Mouse (Mus musculus): ENCODE measurements around the gene Kcnh1. TPM values are rescaled to one million over a fixed set of nuclear protein-coding genes. Genes with fewer than 3 reads are reported as not detected.

The Kcnh1 gene
- polyA plus RNA-seq, 1 experiment: 0.14 TPM

GRCm38 (mm10) chr1:192339361-192340077 is 148.9 kb downstream of the Kcnh1 start:
- TF ChIP-seq CTCF (IDR thresholded peaks at IDR 0.05; ENCODE audit: extremely low read depth, insufficient read length, insufficient replicate concordance, low read depth, low read length) (no peak), POLR2A (IDR thresholded peaks at IDR 0.05; ENCODE audit: low read depth, low read length) (no peak)
- Histone ChIP-seq H3K4me3 (ENCODE audit: low read depth, low read length) (no peak overlapping the region), H3K36me3 (ENCODE audit: control insufficient read depth, insufficient read depth, low read length) (no peaks in the 10 kb centered on the region), H3K4me1 (ENCODE audit: control insufficient read depth, insufficient read depth, insufficient read length, low read length) (no peaks in the 10 kb centered on the region), H3K27ac (ENCODE audit: insufficient read depth, low read depth, low read length) (no peak overlapping the region), H3K27me3 (ENCODE audit: control insufficient read depth, insufficient read depth, low read length) (no peaks in the 10 kb centered on the region)
- WGBS: 82% methylated on average over 9 of the region's 9 CpGs

- WGBS: 83% methylated on average over 4 of the region's 4 CpGs
- H3K27ac ChIP-seq (ENCODE audit: insufficient read depth, low read depth, low read length): no peak overlapping the region
- no peaks in the 10 kb centered on the region for H3K27me3 ChIP-seq (ENCODE audit: control insufficient read depth, insufficient read depth, low read length)
- H3K4me3 ChIP-seq (ENCODE audit: low read depth, low read length): no peak overlapping the region
- H3K4me1 ChIP-seq (ENCODE audit: control insufficient read depth, insufficient read depth, insufficient read length, low read length): no peaks in the 10 kb centered on the region
- no peak for TF ChIP-seq POLR2A (IDR thresholded peaks at IDR 0.05; ENCODE audit: low read depth, low read length)
- no peak for TF ChIP-seq CTCF (IDR thresholded peaks at IDR 0.05; ENCODE audit: extremely low read depth, insufficient read length, insufficient replicate concordance, low read depth, low read length)
- H3K36me3 ChIP-seq (ENCODE audit: control insufficient read depth, insufficient read depth, low read length): no peaks in the 10 kb centered on the region
These were observed 151.2 kb downstream of the Kcnh1 start for GRCm38 (mm10) chr1:192341774-192342173.

- Histone ChIP-seq H3K36me3 (ENCODE audit: control insufficient read depth, insufficient read depth, low read length) (no peaks in the 10 kb centered on the region), H3K27ac (ENCODE audit: insufficient read depth, low read depth, low read length) (no peak overlapping the region), H3K4me1 (ENCODE audit: control insufficient read depth, insufficient read depth, insufficient read length, low read length) (no peaks in the 10 kb centered on the region), H3K4me3 (ENCODE audit: low read depth, low read length) (no peak overlapping the region), H3K27me3 (ENCODE audit: control insufficient read depth, insufficient read depth, low read length) (no peaks in the 10 kb centered on the region)
- TF ChIP-seq CTCF (IDR thresholded peaks at IDR 0.05; ENCODE audit: extremely low read depth, insufficient read length, insufficient replicate concordance, low read depth, low read length) (no peak), POLR2A (IDR thresholded peaks at IDR 0.05; ENCODE audit: low read depth, low read length) (no peak)
- 96% methylated on average over 4 of the region's 4 CpGs for WGBS
These were observed 153.4 kb downstream of the Kcnh1 start for GRCm38 (mm10) chr1:192343996-192344395.

- Histone ChIP-seq H3K36me3 (ENCODE audit: control insufficient read depth, insufficient read depth, low read length) (no peaks in the 10 kb centered on the region), H3K4me3 (ENCODE audit: low read depth, low read length) (no peak overlapping the region), H3K27ac (ENCODE audit: insufficient read depth, low read depth, low read length) (no peak overlapping the region), H3K4me1 (ENCODE audit: control insufficient read depth, insufficient read depth, insufficient read length, low read length) (no peaks in the 10 kb centered on the region), H3K27me3 (ENCODE audit: control insufficient read depth, insufficient read depth, low read length) (no peaks in the 10 kb centered on the region)
- WGBS: 20% methylated on average over 5 of the region's 5 CpGs
- TF ChIP-seq CTCF (IDR thresholded peaks at IDR 0.05; ENCODE audit: extremely low read depth, insufficient read length, insufficient replicate concordance, low read depth, low read length) (no peak), POLR2A (IDR thresholded peaks at IDR 0.05; ENCODE audit: low read depth, low read length) (no peak)
These were observed 156.8 kb downstream of the Kcnh1 start for GRCm38 (mm10) chr1:192347327-192347726.

GRCm38 (mm10) chr1:192356231-192356630 is 165.7 kb downstream of the Kcnh1 start:
- H3K36me3 ChIP-seq (ENCODE audit: control insufficient read depth, insufficient read depth, low read length): no peaks in the 10 kb centered on the region
- H3K27ac ChIP-seq (ENCODE audit: insufficient read depth, low read depth, low read length): no peak overlapping the region
- no peaks in the 10 kb centered on the region for H3K4me1 ChIP-seq (ENCODE audit: control insufficient read depth, insufficient read depth, insufficient read length, low read length)
- WGBS: 91% methylated on average over 3 of the region's 3 CpGs
- H3K27me3 ChIP-seq (ENCODE audit: control insufficient read depth, insufficient read depth, low read length): no peaks in the 10 kb centered on the region
- TF ChIP-seq CTCF (IDR thresholded peaks at IDR 0.05; ENCODE audit: extremely low read depth, insufficient read length, insufficient replicate concordance, low read depth, low read length) (no peak), POLR2A (IDR thresholded peaks at IDR 0.05; ENCODE audit: low read depth, low read length) (no peak)
- no peak overlapping the region for H3K4me3 ChIP-seq (ENCODE audit: low read depth, low read length)

GRCm38 (mm10) chr1:192359212-192359611 is 168.6 kb downstream of the Kcnh1 start:
- 97% methylated on average over 2 of the region's 2 CpGs for WGBS
- Histone ChIP-seq H3K27ac (ENCODE audit: insufficient read depth, low read depth, low read length) (no peak overlapping the region), H3K36me3 (ENCODE audit: control insufficient read depth, insufficient read depth, low read length) (no peaks in the 10 kb centered on the region), H3K27me3 (ENCODE audit: control insufficient read depth, insufficient read depth, low read length) (no peaks in the 10 kb centered on the region), H3K4me3 (ENCODE audit: low read depth, low read length) (no peak overlapping the region), H3K4me1 (ENCODE audit: control insufficient read depth, insufficient read depth, insufficient read length, low read length) (no peaks in the 10 kb centered on the region)
- no peak for TF ChIP-seq POLR2A (IDR thresholded peaks at IDR 0.05; ENCODE audit: low read depth, low read length)
- TF ChIP-seq CTCF (IDR thresholded peaks at IDR 0.05; ENCODE audit: extremely low read depth, insufficient read length, insufficient replicate concordance, low read depth, low read length): no peak

GRCm38 (mm10) chr1:192368336-192368735 is 177.8 kb downstream of the Kcnh1 start:
- Histone ChIP-seq H3K27ac (ENCODE audit: insufficient read depth, low read depth, low read length) (no peak overlapping the region), H3K4me1 (ENCODE audit: control insufficient read depth, insufficient read depth, insufficient read length, low read length) (no peaks in the 10 kb centered on the region; the same call in 1 of the 2 replicates), H3K27me3 (ENCODE audit: control insufficient read depth, insufficient read depth, low read length) (no peaks in the 10 kb centered on the region), H3K36me3 (ENCODE audit: control insufficient read depth, insufficient read depth, low read length) (no peaks in the 10 kb centered on the region), H3K4me3 (ENCODE audit: low read depth, low read length) (no peak overlapping the region)
- TF ChIP-seq CTCF (IDR thresholded peaks at IDR 0.05; ENCODE audit: extremely low read depth, insufficient read length, insufficient replicate concordance, low read depth, low read length): no peak
- TF ChIP-seq POLR2A (IDR thresholded peaks at IDR 0.05; ENCODE audit: low read depth, low read length): no peak
- 67% methylated on average over 5 of the region's 5 CpGs for WGBS

Data from small intestine, adult 2 months (tissue).